Mouse (Mus musculus): ENCODE results near the gene Zdhhc16.

The Zdhhc16 gene

DNA sequence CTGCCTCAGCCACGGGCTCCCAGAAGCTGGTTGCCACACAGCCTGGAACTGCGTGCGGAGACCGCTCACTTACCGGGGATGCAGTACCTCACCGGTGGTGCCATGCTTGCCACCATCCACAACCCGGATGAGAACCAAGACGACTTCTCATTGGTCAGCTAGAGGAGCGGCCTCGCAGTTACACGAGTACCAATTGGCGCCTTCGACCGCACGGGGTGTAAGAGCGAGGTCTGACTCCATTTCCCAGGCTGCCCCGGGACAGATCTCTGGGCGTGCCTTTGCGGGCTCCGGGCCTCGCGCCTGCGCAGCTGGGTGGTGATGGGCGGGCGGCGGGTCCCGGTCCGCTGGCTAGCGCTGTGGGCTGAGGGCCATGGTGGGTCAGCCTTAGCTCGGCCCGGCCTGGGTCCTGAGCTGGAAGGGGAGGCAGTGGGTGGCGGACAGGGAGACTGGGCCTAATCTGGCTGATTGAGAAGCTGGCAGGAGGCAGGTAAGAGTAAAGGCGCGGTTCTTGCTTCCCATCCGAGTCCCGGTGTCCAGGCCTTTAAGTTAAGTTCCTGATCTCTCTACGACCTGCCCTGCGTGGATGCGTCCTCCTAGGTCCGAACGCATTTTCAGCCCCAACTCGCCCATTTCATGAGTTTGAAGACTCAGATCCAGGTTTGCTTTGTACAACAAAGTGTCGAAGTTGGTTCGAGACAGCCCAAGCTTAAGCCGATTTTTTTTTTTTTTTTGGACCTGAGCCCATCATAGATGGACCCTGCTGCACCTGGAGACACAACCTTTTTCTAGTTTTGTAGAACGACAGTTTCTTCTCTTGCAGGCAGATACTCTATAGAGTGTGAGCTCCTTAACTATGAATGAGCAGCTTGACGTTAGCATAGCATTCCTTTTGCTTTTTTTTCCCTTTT lies at the start of gene Zdhhc16, which contains the start of gene Exosc1:
Gene Zdhhc16 (plus strand): TSS at position 302 of the 908 bp plus-strand sequence.
Gene Exosc1 (minus strand): TSS at position 245 of the 908 bp plus-strand sequence.
- DNase-seq (ENCODE audit: low read depth, low spot score): peak; percentile 97

DNA sequence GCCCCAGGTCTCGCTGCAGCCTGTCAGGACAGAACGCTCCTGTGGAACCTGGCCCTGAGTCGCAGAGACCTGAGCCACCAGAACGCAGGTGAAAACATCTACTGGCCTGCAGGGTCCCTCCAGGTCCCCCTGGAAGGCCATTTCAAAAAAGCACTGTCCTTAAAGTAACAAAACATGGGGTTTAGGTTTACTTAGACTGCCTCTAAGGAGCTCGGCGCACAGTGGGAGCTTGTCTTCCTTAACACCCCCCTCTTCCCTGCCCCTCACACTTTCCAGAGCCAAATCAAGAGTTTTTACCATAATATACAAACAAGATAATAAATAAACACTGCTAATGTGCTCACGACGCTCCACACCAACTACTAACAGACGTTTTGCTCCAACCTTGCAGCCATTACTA lies 49.4 kb upstream of the Zdhhc16 start:
- no peak for DNase-seq (ENCODE audit: low read depth, low spot score)

DNA sequence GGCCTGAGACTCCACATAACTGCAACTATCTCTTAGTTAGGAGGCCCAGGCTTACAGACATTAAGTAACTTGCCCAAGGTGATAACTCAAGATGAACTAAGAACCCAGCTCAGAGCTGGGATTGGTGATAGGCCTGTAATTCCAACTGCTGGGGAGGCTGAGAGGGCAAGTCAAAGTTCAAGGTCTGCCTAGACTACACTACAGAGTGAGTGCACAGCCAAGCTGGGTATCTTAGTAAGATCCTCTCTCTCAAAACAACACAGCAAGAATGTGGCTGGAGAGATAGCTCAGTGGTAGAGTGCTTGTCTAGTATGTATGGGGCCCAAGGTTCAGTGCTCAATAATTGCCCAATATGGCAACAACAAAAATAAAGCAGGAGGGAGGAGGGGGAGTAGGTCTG lies 45.1 kb upstream of the Zdhhc16 start:
- DNase-seq (ENCODE audit: low read depth, low spot score): no peak

DNA sequence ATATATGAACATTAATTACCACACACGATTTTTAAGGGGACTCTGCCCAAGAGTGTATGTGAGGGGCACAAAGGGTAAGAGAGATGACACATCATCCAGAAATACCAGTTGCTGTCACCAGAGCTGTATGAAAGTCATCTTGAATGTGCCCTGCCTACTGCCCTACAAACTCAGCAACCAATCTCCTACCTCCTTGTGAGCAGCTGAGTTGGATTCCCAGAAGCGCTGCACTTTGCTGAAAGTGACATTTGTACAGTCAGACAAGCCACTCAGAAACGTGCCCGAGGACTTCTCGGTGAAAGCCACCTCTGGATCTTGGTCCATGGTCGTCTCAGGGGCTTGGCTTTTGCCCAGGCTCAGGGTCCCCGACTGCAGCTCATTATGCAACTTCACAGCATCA lies 38.3 kb upstream of the Zdhhc16 start:
- no peak for DNase-seq (ENCODE audit: low read depth, low spot score)

DNA sequence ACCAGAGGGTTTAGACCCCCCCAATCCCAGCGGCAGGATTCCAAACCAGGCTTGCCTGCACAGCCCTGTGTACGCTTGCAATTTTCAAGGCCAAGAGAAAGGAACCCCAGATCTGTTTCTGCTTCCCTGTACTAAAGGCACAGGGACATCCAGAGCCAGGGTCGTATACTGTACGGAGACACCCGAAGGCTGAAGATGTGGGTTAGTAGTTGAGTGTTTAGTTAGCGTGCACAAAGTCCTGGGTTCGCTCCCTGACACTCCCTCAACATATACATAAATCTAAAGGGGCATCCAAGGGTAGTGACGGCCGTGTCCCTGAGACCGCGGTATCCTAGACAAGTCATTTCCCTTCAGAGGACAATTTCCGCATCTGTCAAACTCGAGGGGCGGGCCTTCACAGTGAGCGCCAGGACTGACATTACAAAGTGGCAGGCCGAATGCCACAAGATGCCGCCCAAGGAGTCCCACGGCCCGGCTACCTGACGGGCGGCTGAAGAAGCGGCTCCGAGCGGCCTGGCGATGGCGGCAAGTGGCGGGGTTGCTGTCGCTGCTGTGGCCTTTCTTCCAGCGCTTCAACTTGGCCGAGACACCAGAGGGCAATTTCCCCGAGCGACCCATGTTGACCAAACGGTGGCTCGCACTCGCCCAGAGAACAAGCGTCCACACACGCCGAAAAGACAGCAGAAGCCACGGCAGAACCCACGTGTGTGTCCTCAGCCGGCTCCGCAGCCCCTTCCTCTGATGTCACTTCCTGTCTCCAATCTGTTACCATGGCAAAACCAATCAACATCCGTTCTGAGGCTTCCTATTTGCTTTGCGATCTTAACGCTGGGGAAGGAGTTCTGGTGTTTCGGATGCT lies 37.6 kb upstream of the Zdhhc16 start, which contains the start of gene Rrp12:
Gene Rrp12 (minus strand): TSS at position 714 of the 859 bp plus-strand sequence.
- DNase-seq (ENCODE audit: low read depth, low spot score): peak; percentile 90

DNA sequence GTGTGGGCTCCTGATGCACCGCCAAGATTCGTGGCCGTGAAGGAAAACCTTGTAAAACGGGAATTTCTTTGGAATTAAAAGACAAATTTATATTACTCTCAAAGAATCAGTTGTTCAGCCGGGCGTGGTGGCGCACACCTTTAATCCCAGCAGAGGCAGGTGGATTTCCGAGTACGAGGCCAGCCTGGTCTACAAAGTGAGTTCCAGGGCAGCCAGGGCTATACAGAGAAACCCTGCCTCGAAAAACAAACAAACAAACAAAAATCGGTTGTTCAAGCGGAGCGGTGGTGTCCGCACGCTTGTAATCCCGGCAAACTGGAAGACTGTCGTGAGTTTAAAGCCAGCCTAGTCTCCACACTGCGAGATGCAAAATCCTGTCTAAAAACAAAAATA lies 37.0 kb upstream of the Zdhhc16 start:
- DNase-seq (ENCODE audit: low read depth, low spot score): no peak

DNA sequence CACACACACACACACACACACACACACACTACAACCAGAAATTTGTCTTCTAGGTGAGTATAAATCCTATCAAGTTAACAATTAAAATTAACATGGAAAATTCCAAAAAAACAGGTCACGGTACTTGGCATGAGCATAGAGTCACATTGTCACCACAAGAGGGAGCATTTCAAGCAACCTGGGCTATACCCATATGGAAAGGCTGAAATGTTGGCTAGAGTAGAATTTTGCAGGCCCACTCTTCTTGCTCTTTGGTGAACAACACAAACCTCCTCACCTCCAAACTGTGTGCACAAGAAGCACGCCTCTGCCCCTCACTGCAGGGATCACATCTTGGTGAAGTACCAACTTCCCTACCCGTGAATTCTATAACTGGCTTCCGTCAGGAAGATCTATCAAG lies 34.4 kb upstream of the Zdhhc16 start:
- DNase-seq (ENCODE audit: low read depth, low spot score): peak; percentile 33

DNA sequence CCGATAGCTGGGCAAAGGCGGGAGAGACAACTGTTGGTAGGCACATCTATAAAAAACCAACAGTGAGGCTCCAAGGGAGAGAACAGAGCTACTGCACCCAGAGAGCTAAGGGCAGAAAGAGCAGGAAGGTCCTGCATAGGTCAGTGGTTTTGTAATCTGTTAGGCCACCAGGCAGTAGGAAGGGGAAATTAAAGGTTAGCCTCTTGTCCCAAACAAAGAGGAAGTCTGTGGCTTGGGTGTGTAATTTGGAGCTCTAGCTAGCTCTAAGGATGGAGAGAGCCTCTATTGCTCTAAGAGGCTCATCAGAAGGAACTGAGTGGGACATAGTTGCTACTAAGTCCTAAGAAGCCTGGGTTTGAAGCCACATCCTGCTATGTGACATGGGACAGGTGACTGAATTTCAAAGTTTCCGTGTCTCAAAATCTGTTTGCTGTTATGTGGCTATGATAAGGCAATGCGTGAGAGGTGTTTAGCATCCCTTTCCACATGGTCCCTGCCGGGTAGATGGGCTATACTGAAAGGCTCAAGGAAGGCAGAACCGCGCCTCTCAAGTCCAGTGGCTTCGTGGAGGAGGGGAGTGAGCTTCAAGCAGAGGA lies 32.7 kb upstream of the Zdhhc16 start:
- no peak for DNase-seq (ENCODE audit: low read depth, low spot score)

DNA sequence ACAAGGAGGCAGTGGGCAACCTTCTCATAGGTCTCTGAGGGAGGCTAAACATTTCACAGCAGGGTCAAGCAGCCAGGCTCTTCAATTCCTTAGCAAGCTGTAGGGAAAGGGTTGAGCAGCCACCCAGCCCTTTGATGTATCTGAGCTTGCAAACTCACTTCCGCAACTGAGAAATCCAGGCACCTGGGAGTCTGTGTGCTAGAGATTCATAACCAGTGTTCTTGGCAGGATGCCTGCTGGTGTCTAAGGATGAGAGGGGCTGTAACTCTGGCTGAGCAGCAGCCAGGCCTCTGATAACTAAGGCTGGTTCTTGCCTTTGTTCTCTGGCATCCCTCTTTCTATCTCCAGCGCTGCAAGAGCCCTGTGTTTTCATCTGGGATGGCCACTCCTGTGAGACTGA lies 31.6 kb upstream of the Zdhhc16 start:
- DNase-seq (ENCODE audit: low read depth, low spot score): no peak

DNA sequence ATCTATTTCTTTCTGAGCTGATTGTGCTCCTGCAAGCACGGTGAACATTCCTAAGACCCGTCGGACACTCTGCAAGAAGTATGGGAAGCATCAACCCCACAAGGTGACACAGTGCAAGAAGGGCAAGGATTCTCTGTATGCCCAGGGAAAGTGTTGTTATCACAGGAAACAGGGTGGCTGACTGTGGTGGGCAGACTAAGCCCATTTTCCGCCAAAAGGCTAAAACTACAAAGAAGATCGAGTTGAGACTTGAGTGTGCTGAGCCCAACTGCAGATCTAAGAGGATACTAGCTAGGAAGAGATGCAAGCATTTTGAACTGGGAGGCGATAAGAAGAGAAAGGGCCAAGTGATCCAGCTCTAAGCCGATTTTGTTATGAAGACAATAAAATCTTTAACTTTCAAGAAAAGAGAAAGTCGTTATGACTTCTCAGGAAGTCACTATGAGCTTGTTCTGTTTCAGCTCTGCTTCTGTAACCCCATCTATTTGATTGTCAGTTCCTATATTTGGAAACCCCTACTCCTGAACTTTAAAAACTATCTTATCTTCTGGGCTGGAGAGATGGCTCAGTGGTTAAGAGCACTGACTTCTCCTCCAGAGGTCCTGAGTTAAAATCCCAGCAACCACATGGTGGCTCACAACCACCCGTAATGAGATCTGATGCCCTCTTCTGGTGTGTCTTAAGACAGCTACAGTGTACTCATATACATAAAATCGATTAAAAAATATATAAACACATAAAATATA lies 30.3 kb upstream of the Zdhhc16 start:
- DNase-seq (ENCODE audit: low read depth, low spot score): no peak

DNA sequence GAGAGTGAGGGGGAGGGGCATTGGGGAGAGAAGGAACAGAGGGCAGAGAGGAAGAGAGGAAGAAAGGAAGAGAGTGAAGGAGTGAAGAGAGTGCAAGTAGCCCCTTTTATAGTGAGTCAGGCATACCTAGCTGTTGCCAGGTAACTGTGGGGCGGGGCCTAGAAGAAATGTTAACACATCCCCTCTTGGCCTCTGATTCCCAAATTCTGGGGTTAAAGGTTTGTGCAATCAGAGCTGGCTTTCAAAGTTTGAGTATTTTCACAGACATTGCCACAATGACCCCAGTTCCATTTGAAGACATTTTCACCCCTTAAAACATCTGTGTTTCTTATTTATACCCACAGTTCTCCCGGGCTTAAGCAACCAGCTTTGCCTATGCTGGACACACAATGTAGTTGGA lies 28.0 kb upstream of the Zdhhc16 start:
- DNase-seq (ENCODE audit: low read depth, low spot score): no peak

DNA sequence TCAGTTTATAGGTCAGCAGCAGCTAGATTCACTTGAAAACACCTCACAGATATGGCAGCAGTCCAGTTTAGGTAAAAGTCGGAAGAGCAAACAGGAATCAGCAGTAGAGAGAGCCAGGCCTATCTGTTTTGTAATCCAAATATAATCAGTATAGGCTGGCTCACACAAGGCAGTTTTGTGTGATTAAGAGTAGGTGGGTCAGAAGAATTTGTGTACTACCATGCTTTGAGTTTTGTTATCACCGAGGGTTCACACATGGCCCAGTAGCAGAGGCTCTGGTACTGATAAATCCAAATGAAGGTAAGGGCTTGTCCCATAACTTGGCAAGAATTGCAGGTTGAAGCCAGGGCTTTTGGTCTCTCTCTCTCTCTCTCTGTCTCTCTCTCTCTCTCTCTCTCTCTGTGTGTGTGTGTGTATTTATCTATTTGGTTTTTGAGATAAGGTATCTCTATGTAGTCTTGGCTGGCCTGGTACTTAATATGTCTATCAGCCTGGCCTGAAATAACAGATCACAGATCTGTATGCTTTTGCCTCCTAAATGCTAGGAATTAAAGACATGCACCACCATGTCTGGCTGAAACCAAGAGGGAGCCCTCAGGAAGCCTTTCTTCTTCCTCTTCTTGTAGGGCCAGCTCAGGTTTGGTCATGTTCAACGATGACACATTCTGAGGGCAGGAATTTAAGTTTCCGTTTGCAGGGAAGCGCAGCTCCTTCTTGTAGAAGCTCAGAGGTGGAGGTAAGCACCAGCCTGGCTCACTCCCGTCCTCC lies 26.8 kb upstream of the Zdhhc16 start:
- no peak for DNase-seq (ENCODE audit: low read depth, low spot score)

DNA sequence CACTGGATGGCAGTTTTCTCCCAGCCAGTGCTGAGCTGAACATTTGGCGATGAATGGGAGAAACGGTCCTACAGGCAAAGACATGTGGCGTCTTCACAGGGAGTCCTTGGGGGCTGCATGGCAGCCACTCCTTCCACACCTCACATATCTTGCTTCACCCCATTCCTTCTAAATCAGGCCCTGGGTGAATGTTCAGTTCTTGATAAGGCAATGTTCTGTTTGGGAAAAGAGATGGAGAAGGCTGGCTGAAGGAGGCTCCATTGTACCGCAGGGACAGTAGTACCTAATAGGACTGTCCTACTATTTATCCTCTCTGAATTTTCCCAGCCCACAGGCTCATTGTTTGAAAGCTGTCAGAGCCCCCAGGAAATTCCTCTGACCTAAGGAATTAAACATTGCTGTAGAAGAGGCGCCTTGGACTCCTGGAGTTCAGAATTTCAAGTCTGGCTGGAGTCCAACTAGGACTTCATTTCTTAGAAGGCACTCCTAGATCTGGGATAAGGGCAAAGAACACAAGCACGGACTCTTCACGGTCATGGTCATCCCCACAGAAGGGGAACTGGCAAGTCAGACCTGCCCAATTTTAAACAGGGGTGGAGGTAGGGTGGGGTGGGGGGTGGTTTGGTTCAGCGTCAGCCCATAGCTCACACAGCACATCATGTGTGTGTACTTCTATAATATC lies 26.1 kb upstream of the Zdhhc16 start:
- DNase-seq (ENCODE audit: low read depth, low spot score): no peak

DNA sequence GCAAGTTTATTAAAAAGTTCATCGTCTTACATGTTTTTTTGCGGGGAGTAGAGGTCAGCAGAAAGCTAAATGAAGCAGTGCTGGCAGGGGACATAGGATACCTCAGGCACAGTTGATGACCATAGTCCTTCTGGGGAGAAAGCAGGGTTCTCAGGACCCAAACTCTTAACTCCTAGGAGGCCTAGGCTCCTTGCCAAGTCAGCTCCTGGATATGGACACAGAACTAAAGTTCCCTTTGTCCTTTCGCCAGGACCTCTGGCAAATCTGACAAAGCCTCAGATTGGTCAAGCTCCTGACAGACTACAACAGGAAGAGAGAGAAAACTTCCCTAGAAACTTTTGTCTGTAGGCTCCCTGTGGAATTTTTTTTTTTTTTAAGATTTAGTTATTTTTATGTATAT lies 24.5 kb upstream of the Zdhhc16 start:
- no peak for DNase-seq (ENCODE audit: low read depth, low spot score)

DNA sequence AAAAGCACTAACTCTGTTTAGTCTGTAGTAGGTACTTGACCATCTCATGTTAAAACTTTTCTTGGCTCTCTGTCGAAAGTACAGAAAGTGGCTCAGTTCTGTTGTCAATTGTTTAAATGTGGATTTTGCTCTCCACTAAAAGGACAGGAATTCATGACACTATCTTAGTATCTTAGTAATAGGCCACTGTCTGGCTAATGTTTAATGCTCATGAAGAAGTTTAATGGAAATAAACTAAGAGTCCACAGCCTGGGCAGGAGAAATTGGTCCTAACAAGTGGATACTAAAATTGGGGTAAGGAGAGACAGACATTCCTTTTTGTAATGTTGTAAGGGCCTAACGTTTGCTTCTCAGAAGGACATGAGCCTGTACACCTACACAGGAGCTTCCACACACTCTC lies 22.9 kb upstream of the Zdhhc16 start:
- no peak for DNase-seq (ENCODE audit: low read depth, low spot score)

DNA sequence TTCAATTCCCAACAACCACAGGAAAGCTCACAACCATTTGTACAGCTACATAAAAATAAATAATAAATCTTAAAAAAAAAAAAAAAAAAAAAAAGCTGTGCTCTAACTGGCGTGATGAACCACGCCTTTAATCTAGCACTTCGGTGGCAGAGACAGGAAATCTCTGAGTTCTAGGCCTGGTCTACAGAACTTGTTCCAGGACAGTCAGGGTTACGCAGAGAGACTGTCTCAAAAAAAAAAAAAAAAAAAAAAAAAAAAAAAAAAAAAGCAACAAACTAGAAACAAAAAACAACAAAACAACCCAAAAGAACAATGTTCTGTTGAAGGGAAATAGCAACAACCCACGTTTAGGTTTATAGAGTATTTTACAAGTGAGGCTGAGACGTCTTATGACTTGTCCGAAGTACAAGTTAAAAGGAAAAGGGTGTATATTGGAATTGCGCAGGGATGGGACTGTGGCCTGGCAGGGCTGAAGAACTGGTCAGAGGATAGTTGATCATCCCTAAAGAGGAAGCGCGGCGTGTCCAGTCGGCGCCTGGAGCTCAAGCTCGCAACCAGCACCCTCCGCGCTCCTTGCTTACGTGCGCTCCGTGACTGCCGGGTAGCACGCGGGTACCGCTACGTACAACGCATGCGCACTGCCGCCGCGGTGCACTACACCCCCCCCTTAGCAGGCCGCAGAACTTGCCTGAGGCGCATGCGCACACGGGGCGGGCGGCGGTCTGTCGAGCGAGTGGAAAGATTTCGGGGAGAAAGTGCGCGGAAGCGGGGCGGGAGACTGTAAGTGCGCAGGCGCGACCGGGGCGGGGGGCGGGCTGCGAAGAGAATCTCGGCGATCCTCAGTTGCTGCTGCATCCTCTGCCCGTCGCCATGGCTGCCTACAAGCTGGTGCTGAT lies 21.9 kb upstream of the Zdhhc16 start, which contains the start of gene Pgam1:
Gene Pgam1 (plus strand): TSS at position 746 of the 896 bp plus-strand sequence.
- DNase-seq (ENCODE audit: low read depth, low spot score): peak; percentile 98

DNA sequence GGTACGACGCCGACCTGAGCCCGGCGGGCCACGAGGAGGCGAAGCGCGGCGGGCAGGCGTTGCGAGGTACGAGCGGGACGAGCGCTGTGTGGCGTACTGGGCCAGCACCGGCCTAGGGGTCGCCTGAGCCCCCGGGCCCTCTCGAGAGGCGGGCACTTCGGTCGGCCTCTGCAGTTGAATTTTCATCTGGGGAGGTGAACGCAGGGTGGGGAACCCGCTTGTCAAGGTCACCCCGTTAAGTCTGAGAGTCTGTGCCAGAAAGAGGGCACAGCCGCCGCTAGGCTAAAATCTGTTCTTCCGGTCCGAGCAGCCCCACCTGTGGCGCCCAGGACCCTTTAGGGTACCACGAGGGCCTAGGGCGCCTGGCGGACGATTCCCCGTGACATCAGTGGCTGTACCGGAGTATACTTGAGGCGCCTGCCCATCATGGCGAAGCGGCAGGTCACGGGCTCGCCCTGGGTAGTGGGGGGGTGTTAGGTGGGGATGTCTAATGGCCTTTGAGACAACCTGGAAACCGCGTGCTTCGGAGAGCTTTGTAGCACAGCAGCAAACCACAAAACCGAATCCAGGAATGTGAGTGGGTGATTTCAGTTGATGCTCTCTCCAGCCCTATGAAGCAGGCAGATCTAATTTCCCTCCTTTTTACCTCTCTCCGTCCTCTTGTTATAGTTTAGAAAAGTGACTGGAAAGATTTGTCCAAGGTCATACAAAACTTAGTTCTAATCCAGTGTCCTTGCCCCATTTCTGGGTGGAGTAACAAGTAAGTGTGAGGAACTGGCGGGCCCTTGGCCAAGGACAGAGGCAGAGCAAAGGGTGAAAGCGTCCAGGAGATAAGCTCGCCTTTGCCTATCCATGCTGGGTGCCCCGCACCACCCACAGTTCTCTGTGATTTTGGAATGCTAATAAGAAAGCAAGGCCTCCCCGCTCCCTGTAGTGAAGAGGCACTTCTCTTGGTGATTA lies 20.9 kb upstream of the Zdhhc16 start:
- DNase-seq (ENCODE audit: low read depth, low spot score): no peak
